Mouse (Mus musculus): ENCODE measurements at regions not wholly inside any gene's neighbourhood (a gene's known extent, or its start where the extent isn't known, plus 50 kb on each side); places are given as distances from the start of the nearest gene placed in this dataset.
A peak's percentile ranks its signal among the peaks of the same experiment; 100 is the strongest.

DNA sequence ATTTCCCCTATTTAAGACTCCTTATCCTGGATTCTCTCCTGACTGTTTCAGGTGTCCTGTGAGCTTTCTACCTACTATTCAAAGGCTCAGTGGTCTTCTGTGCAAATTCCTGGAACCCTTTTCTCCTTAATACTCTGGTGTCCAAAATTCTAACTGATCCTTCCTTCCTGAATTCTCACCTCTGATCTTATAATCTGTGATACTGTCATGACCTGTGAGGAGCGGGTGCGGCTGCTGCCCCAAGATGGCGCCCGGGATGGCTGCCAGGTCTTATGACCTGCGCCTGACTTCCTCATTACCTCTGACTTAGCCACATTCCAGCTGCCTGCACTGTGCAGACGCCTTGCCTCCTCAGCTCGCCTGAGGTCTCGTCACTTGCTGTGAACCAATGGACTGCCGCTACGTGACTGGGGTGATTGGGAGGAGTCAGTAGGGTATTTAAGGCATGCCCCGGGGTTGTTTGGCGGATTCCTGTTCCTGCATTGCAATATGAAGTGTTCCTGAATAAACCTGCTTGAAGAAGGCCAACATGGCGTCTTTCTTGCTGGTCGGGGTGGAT lies 131.2 kb downstream of the Ptbp2 start:
- DNase-seq, result no peak

DNA sequence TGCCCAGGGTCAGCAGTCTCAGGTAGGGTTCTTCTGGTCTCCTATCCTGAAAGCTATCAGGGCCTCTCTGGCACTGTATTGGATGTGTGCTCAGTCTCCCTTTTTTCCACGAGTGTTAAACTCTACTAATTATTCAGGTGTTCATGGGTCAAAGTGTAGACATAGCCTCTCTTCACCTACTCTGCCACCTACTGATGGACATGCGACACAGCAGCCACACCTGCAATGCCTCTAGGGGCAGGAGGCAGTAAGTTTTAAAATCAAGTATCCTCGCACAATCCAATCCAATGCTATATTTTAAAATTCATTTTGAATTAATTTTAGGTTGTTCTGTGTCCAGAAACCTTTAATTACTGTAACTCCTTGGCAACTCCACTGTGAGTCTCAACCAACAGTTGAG lies 145.6 kb downstream of the Ptbp2 start:
- no peak for DNase-seq

DNA sequence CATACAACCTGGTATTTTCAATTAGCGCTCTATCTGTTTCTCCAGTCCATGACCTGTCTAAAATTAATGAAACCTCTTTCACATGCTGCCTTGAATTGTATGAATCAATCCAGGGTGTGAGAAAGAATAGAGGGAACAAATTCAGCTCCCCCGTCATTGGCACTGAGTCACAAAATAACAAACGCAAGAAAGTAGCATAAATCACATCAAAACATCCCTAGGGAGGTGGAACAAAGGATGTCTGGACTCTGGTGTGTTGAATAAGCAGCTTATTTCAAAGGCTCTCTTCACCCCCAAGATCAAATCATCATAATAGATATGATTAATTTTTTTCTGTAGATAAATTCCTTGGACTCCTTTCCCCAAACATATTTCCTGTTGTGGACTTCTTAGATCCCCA lies 148.6 kb downstream of the Ptbp2 start:
- DNase-seq, result no peak

DNA sequence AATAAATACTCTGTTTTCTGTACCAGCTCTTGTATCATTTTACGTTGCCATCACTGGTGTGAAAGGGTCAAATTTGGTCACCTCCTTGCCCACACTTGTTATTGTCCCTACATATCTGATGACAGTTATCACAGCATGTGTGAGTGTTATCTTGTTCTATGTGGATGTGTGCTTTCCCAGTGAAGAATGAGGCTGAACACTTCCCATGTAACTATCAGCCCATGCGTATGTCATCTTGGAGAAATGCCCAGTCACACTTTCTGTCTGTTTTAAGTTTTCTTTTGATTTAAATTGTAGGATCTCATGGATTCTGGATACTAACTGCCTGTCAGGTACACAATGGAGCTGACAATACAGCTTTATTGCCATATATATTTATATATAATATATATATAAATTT lies 150.8 kb downstream of the Ptbp2 start:
- no peak for DNase-seq

DNA sequence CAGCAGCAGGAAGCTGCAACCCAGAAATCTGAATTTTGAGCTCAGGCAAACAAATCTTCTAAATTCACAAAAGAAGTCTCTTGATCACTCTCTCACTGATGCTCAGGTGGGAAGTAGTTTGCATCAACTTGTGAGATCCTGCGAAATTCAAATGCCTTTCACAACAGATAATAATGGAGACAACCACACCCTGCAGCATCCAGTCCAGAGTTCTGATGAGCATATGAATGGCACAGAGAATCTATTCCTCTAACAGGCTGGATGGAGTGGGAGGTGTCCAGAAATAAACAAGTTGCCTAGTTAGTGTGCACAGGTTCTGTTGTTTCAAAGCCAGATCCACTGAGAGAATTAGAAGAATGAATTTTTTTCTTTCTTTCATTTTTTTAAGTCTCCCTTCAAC lies 178.2 kb downstream of the Ptbp2 start:
- DNase-seq, result no peak

DNA sequence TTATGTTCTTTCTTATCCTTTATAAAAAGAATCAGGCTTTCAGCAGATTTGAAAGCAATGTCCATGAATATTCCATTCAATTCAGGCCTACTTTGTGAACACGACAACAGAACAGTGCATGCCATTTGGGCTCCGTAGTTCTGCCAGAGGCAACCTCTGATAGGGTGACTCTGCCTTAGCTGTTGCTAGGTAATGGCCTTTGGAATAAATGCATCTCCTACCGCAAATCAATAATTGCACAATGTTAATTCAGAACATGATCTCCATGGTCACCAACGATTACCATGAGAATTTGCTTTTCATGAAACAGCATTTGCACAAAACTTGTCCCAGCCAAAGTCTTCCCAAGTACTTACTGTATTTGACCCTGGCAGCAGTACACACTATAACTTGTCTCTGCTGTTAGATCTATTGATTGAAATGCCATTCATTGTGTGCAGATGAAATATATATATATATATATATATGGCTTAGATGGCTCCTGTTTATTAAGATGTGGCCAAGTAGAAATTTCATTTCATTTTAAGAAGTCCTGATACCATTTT lies 195.3 kb downstream of the Ptbp2 start:
- DNase-seq, result no peak

DNA sequence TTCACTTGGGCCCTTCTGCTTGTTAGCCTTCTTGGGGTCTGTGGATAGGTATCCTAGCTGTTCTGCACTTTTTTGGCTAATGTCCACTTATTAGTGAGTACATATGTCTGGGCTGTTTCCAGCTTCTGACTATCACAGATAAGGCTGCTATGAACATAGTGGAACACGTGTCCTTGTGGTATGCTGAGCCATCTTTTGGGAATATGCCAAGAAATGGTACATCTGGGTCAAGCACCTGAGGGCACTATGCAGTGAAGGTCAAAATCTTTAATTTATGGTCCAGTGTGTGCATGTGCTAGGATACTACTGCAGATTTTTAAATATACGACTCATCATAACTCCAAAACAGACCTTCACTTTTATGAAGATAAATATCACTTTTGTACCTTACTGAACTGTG lies 196.3 kb downstream of the Ptbp2 start:
- no peak for DNase-seq

DNA sequence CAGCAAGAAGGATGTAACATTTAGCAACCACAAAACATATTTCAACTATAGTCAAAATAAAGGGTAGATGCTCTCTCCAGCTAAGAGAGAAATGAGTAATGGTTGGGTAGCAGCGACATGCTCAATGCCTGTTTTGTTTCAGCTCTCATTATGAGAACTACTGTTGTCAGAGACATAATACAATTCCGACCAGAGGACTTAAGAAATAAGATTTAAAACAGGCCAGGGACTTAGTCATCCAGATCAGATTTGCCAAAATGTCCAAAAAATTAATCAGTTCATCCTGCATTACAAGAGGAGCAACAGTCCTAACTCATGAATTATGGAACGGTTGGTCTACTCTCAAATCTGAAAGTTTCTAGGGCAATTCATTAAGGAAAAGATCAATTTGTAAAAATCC lies 208.8 kb downstream of the Ptbp2 start:
- no peak for DNase-seq

DNA sequence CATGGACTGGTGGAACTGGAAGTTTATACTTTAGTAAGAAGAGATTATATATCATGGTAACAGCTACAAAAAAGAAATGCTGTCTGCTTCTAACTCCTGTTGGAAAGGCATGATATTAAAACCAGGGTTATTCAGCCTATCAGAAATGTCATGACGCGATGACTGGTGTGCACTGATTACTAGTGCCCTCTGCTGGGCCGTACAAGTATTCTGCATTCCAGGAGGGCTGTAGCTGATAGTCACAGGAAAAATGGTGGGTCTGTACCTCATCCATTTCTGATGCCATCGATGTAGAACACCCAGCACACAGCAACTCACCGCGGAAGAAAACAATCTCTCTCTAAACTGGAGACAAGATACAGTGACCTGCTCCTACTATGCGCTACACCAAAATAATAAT lies 246.4 kb downstream of the Ptbp2 start:
- peak in 1 of 2 experiments; percentile 3 for DNase-seq

DNA sequence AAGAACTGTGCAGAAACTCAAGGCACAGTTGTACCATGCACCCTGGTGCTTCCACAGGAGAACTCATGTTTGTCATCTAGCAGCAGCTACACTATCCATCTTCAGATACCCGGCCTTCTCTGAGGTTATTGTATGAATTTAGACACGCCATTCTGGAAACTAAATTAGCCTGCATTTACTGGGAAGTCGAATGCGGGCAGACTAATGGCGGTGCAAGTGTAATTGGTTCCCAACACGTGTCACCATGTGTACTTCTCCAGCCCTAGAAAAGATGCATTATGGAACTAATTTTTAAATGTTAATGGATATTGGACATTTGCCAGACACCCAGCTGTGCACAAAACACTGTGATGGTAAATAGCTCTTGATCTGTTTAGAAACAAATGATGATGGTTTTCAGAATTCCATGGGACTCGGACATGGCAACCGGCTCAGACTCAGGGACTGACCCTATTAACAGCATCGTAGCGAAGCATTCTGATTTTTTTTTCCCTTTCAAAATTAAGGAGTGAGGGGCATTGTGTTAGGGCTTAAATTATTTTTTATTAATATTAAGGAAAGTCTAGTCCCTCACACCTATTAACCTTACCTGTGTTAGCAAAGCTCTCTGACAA lies 259.6 kb downstream of the Ptbp2 start:
- no peak for DNase-seq

DNA sequence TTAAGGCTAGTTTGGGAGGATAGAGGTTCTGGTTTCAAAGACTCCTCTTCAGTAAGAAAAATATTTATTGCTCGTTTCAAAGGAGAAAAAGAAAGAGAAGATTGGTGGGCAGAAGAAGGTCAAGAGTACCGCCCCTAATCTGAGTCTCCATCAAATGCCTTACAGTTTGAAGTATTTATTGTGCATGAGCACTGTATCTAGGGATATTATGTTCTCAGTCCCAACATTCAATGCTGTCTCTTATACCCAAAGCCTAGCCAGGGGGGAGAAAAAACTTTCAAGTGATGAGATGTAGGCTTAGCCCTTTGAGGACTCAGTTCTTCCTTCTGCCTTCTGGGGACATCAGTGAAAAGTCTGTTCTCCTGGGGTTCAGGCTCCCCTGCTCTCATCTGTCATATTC lies 271.7 kb downstream of the Ptbp2 start:
- DNase-seq, result no peak

DNA sequence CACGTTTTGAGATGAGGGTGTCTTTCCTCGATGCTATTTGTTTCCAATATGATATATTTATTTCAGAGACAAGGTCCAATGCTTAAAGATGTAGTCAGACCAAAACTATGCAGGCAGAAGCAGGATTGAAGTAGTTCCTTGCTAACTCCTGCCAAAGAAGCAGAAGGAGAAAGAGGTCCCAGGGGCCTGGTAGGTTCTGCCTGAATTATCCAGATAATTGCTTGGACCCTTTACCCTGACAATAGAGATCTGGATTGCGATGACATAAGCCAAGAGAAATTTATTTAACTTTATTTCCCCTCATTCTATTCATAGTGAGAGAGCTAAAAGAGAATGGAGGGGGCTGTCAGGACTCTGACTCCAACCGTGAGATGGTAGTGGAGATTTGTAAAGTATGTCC lies 275.1 kb downstream of the Ptbp2 start:
- no peak for DNase-seq

DNA sequence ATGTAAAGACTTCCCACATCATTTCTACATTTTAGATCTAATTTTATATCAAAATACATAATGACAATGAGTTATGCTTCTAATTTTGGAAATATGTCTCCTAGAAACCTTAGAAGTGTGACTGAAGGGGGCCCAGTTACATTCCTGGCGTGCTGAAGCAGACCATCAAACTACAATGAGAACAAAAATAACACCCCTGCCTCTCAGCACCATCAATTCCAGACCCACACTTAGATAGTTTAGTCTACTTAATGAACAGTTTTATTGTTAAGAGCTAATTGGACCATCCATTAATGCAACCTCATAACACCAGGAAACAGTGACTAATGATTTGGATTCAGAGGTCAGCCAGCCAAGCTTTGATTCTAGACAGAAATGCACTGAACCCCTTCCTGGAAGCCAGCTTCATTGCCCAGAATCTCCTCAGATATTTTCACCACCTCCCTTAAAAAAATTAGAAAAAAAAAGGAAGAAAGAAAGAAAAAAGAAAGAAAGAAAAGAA lies 280.7 kb downstream of the Ptbp2 start:
- no peak for DNase-seq

DNA sequence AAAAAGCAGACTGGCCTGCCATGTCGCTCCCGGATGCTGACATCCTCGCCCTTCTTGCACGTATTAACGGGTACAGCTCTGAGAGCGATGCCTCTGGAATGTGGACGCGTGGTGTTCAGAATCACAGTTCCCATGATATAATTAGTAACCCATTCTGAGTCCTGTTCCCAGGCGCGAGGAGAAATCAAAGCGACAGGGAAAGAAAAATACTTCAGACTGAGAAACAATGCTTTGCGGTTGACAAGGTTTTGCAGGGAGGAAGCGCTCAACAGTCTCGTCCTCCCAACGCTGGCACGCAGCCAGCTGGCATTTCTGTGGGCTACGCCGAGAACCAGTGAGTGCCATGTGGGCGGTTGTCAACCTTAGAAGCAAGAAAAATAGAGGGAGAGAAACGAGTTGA lies 285.6 kb downstream of the Ptbp2 start:
- DNase-seq, result peak; percentile 76 to 85

DNA sequence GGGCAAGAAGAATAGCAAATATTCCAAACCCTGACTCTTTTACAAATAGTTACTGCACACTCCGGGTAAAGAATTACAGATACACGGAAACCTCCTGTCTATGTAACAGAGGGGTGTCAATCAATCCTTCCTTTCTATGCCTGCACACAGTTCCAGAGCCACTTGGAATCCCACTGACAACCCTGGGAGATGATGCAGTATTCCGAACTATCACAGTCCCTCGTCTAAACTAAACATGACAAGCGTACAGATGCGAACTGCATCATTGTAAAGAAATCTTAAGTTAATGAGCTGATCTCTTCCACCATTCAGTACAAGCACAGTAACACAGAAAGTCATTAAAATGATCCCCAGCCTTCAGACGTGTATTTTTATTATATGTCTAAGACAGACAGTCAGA lies 286.4 kb downstream of the Ptbp2 start:
- no peak for DNase-seq

DNA sequence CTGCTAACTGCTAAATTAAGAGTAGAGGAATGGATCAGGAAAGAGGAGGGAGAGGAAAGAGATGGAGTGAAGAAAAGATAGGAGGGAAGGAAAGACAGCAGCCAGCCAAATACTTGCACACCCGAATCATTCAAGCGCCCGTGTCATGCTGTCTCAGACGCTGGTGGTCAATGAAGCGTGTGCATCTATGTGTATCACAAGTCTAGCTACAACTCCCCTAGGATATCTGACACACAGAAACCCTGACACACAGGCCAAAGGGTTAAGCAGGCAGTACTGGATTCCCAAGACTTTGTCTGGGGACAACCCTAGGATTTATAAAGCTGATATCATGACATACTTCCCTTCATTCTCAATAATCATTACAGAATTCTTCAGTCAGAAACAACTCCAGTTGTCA lies 289.7 kb downstream of the Ptbp2 start:
- no peak for DNase-seq

DNA sequence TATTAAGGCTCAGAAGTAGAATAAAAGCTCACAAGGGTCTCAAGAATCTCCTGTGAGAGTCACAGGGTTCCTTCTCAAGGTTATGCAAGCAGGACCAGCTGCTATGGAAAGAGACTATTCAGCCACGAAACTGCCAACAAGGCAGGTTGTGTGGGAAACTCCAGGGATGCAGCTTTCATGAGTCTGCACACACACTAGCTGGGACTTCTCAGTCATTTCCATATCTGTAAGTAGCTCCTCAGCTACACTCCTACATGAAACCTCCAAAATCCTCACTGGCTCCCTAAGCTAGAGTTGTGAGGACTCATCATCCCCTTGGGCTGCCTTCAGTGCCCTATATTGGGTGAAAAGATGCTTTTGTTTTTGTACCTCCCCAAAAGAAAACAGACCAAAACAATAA lies 291.6 kb downstream of the Ptbp2 start:
- no peak for DNase-seq

DNA sequence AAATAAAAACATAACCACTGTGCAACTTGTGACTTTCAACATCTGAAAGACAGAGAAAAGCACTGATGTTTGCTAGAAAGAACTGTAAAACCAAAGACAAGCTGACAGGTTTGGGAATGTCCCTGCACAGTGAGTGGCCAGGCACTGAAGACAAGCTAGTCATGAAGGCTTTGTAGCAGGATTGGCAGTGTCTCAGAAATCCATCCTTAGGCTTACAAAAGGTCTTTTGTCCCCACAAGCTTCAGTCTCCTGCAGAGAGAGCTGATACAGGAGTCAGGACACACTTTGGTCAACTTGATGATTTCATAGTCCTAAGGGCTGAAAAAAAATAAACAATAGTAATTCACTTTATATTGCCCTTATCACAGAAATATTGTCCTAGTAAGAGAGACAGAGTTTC lies 294.9 kb downstream of the Ptbp2 start:
- DNase-seq, result no peak
